Mouse (Mus musculus) T-helper 2 cell (primary cell): ENCODE results near the gene Galntl6.
"Not testable (repeated sequence)": the region's sequence is repeated elsewhere in the genome, so short reads cannot be mapped to it uniquely, and the experiment has no call there.

Source experiments
- in situ Hi-C: fragments of 300-600 bp; cut with MboI, MseI; formaldehyde crosslinking; loops from one replicate; pipeline ENCODE4 v1.15.1; 2025; ENCODE audit warnings: high pct_unique_total_duplicates

Galntl6 gene

DNA sequence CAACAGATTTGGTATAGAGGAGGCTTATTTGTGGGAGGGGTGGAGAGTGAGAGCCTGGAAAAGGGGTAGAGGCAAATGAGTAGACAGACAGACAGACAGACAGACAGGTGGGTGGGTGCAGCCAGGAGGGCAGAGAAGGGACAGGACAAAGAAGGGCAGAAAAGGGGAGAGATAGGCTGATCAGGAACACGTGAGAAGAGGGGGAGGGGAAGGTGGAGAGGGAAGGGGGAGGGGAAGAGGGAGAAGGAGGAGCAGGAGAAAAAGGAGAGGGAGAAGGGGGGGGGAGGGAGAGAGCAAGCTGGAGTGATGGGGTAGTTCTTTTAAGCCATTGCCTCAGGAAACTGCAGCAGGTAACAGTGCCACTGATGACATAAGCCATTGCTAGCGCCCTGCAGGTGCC is 1144.9 kb downstream of the Galntl6 start:
- in situ Hi-C loops, result no loop called here

DNA sequence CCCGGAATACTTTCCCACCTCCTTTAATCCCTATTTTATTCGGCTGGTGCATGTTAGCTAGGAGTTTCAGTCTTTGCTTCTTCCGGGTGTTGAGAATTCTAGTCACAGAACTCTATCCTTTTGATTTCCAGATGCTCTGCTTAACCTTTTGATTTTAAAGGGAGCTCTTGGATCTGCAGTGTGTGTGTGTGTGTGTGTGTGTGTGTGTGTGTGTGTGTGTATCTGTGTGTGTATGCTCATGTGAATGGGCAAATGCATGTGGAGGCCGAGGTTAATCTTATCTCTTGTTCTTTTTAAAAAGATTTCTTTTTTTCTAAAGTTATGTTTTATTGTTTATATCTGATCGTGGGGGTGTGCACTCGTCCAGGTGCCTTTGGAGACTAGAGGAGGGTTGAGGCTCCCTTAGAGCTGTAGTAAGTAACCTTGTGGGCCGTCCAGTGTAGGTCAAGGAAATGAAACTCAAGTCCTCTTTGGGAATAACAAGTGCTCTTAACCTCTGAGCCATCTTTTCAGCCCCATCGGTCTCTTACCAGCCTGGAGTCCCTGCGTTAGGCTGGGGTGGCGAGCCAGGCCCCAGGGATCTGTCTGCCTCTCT is 1145.9 kb downstream of the Galntl6 start:
- in situ Hi-C loops, result no loop called here

DNA sequence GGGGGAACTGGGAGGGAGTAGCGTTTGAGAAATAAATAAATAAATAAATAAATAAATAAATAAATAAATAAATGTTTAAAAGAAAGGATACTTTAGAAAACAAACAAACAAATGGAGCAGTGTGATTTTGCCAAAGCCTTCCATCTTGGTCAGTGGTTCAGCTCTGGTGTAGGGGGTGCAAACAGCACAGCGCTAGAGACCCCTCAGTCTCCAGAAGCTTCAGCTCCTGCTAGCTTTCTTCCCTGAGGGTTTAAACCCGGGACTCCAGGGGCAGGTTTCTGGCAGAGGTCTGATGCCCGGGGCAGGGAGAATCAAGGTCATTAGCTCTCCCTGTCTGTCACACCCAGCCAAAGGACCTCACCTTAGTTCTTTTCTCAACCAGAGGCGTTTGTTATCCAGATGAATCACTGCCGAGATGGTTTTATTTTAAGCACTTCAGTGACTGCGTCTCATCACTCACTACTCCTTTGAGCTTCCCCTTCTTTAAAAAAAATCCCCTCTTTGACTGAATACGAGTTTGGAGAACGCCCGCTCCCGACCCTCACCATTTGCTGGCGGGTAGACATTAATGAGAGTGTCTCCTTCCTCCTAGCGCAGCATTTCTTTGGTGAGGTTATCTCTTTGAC is 1146.6 kb downstream of the Galntl6 start:
- in situ Hi-C loops, result no loop called here

DNA sequence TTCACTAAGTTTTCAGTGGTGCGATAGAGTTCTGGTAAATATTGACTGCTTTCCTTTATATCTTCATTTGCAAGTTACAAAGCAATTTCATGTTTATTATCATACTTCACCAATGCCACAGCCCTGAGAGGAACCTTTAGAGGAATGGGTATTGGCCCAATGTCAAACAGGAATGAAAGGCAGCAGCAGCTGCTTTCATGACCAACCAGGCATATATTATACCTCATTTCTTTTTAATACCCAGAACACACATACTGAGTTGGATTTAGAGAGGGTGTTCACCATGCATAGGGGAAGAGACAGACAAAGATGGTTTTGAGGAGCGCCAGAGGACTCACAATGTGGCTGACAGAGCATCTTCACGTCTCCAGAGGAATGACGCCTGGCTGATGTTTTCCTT is 1147.2 kb downstream of the Galntl6 start:
- in situ Hi-C loops, result no loop called here

DNA sequence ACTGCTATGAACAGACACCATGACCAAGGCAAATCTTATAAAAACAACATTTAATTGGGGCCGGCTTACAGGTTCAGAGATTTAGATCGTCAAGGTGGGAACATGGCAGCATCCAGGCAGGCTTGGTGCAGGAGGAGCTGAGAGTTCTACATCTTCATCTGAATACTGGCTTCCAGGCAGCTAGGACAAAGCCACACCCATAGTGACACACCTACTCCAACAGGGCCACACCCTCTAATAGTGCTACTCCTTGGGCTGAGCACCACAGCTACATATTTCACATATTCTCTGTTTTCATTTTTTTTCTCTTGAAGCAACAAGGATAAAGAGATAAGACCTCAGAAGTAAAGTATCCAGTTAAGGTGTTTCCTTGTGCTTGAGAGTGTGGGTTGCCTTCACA is 1149.8 kb downstream of the Galntl6 start:
- in situ Hi-C loops, result not testable (repeated sequence)

DNA sequence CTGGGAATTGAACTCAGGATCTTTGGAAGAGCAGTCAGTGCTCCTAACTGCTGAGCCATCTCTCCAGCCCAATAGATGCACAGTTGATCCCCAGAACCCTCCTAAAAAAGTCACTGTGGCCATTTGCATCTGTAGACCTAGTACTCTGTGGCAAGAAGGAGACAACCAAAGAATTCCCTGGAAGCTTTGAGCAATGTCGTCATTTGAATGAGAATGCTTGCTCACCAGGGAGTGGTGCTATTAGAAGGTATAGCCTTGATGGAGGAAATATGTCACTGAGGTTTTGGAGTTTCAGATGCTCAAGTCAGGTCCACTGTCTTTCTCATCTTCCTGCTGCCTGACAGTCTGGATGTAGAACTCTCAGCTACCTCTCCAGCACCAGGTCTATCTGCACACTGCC is 1151.5 kb downstream of the Galntl6 start:
- in situ Hi-C loops, result no loop called here

DNA sequence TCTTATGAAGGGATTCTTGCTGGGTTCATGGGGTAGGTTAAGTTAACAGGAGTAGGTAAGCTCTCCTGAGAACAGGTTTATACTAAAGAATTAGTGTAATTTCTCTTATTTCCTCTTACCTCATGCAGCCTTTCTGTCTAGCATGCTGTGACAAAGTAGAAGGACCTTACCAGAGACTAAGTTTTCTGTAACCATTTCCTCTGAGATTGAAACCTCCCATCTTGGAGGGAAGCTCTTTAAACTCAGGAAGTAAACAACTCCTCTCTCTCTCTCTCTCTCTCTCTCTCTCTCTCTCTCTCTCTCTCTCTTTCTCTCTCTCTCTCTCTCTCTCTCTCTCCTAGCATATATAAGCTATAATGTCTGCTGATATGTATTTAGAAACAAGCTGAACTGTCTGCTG is 1153.6 kb downstream of the Galntl6 start:
- in situ Hi-C loops, result loop anchor here (10.0 kb wide), 1 partner anchor 576 kb away; no protein-coding TSS in a partner anchor

DNA sequence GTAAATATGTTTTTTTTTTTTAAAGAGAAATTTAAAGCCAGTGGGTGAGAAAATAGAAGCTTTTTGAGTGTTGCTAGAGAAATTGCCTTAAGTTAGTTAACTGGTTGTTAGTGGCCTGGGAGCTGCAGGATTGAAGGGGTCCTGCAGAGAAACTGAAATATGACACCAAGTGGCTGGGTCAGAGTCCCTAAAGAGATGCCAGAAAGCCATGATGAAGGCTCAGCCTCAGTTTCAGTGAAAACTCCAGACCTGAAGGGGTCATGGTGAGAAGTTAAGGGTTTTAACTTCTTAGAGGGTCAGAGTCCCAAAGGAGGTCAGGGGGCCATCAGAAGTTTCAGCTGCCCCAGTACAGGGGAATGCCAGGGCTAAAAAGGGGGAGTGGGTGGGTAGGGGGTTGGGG is 1155.0 kb downstream of the Galntl6 start:
- in situ Hi-C loops, result loop anchor here (10.0 kb wide), 1 partner anchor 577 kb away; no protein-coding TSS in a partner anchor

DNA sequence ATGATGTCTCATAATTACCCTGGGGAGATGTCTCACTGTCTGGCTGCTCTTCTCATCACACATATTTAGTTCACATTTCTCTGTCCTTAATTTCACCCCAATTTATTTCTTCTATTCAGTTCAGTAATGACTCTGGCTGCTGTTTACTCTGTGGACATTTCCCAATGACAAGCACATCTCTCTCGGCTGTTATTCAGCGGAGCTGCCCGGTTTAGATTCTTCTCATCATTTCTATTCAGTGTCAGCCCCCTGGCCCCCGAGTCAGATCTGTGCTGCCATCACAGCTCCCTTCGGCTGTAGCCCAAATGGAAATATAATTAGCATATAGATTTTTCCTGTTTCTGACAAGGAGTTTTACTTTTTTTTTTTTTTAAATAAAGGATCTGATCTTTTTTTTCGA is 1158.4 kb downstream of the Galntl6 start:
- in situ Hi-C loops, result loop anchor here (10.0 kb wide), 1 partner anchor 581 kb away; no protein-coding TSS in a partner anchor

DNA sequence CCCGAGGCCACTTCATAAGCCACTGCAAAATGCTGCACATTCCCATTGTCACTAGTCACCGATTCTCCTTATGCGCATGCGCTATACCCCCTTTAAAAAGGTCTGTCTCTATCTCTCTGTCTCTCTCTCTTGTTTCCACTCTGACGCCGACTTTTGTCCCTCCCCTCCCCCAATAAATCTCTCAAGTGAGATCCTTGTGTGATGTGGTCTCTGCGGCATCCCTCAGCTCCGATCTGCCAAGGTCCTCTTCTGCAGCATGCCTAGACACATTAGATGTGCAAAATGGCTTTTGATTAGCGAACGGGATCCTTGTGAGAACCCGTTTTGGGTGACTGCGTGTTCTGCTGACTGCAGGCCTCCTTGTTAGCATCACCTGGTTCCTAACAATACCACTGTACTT is 1168.8 kb downstream of the Galntl6 start:
- in situ Hi-C loops, result loop anchor here (5.0 kb wide), 1 partner anchor 54 kb away; no protein-coding TSS in a partner anchor

DNA sequence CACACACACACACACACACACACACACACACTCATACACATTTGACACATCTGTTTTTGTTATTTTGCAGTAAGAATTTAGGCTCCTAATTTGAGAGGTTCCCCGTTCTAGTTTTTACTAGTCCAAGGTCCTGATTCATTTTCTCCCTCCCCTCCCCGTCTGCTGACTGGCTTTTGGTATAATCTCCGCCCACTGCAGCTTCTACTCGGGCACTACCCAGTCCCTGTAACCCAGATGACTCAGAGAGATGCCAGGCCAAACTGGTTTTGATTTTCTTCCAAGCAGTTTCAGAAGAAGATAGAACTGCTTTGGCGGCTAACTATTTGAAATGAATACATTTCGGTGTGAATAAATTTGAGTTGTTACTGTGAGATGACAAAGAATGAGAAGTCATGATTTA is 1170.5 kb downstream of the Galntl6 start:
- in situ Hi-C loops, result loop anchor here (5.0 kb wide), 1 partner anchor 55 kb away; no protein-coding TSS in a partner anchor

DNA sequence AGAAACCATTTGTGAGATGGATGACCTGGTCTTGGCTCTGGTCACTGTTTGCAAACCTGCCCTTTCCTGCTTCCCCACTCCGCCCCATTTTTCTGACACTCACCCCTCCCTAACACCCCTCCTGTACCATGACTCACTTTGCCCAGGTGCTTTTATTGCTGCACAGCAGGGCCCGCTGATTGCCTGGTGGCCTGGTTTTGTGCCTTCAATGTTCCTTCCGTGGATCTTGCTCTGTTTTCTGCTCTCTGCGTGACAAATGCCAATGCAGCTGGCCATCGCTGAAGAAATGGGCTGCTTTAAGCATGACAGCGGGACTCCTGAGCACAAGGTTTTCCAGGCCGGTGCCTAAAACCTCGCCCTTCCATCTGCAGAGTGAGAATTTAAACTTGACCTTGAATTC is 1171.1 kb downstream of the Galntl6 start:
- in situ Hi-C loops, result loop anchor here (5.0 kb wide), 1 partner anchor 56 kb away; no protein-coding TSS in a partner anchor

DNA sequence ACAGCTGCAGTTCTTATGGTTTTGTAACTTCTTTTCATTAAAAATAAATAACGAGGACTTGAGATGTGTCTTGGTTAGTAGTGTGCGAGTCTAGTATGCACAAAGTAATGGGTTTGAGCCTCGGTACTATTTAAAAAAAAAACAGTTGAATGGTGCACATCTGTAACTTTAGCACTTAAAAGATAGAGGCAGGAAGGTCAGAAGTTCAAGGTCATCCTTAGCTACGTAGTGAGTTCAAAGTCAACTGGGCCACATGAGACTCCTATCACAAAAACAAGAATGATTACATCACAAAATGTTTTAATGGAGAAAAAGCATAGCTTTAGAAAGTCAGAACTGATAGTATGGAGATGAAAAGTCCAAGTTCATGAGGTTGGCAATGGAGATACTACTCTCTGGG is 1175.2 kb downstream of the Galntl6 start:
- in situ Hi-C loops, result no loop called here

DNA sequence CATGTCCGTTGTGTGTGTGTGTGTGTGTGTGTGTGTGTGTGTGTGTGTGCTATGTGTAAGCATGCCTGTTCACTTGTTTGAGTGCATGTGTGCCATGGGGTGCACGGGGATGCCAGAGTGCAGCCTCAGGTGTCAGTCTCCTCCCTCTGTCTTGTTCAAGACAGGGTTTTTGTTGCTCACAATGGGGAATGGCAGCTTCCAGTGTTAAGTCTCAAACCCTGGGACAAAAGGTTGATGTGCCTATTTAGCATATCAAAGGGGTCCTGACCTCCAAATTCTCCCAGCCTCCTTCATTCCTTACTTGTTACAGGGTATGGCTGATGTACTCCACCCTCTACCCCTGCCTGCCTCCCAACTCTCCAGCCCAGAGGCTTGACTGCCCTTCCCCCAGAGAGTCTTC is 1179.6 kb downstream of the Galntl6 start:
- in situ Hi-C loops, result no loop called here

DNA sequence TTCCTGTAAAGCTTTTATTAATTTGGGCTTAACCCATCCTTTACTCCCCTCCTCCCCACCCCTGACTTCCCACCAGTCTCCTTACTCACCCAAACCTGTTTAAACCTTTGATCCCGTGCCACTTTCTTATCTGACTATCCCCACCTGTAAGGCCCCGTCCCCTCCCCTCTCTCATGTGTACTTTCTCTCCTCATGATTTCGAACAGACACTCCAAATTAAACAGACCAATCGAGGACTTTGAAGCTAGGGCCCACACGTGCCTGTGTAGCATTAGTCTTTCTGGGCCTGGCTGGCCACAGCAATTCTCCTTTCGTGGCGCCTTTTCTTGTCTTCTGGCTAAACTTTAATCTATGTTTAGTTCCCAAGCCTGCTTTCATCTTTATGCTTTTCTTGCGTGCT is 1180.8 kb downstream of the Galntl6 start:
- in situ Hi-C loops, result no loop called here

DNA sequence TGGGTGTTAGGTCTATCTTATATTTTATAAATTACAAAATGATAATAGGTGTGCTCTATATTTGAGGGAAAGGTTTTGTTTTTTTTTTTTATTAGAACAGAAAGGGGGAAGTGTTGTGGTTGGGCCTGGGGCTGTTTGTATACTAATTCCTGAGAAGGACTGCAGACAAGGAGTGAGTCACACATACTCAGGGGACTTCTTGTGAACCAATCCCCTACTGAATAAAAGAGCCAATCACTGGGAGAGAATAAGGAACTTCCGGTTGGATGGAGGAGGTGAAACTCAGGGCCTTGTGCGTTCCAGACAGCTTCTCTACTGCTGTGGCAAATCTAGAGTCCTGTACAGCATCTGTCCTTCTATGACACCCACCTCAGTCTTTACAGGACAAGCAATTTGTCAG is 1184.2 kb downstream of the Galntl6 start:
- in situ Hi-C loops, result no loop called here

DNA sequence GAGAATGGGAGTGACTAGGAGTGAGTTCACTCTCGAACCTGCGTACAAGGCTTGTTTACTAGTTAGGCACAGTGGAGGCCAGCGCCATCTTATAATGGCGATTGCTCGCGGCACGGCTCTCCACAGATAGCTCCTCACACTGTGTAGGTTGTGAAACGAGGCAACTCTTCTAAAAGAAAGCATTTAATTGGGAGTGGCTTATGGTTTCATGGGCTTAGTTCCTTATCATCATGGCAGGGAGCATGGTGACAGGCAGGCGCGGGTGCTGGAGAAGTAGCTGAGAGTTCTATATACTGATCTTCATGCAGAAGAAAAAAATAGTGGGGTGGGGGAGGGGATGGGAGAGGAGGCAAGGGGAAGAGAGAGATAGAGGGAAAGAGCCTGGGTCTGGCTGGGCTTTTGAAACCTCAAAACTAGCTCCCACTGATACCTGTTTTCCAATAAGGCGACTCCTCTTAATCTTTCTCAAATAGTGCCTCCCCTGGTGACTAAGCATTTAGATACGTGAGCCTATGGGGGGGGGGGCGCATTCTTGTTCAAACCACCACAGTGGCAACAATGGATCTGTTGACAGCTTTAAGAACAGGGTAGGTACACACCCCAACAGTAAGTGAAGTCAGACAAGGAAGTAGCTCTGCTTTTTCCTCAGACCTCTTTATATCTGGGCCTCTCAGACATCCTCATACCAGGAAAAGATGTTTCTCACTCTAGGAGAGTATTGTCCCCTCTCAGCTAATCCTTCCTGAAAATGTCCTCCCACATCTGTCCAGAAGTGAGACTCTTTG is 1187.4 kb downstream of the Galntl6 start:
- in situ Hi-C loops, result no loop called here
